ENCODE assay signal across 23 mouse cellular contexts in genomic region chr2:165439613-165440012, GRCm38 (mm10). TPM values are rescaled to one million over a fixed set of nuclear protein-coding genes. Genes with fewer than 3 reads are reported as not detected.
DNase-seq lines count a peak whose midpoint lies in the region; ATAC-seq and TF ChIP-seq lines count a peak whose summit lies in the region.
"Had no signal": no experiment of that assay in that cellular context is flagged by ENCODE, and none has a peak within 500 bp of the region (broad histone marks: within the 10 kb centered on the region; RNA-seq: fewer than 3 reads in every experiment).

No protein-coding gene starts in this region.

- no peak for DNase-seq in hindbrain, embryonic 10.5 days (ENCODE audit: low spot score)
- peak; percentile 59 to 73 for DNase-seq in kidney, adult 8-10 months
- peak; percentile 29 for DNase-seq in kidney, postnatal 14 days
- peak in 1 of 3 experiments; percentile 17 for DNase-seq in liver, embryonic 14.5 days (ENCODE audit: low read depth in 3 of 3, low spot score in 3 of 3)
- no peak for DNase-seq in adrenal gland, postnatal 4 days (ENCODE audit: low spot score in 2 of 2)
- DNase-seq: adrenal gland, postnatal 10 days; B cell, adult 2 months; cerebellum, adult 11-12 months; cerebellum, adult 9-10 months; cerebellum, postnatal 36 days; gastrocnemius, postnatal 10 days; heart, adult 18-20 months; heart, postnatal 10 days; heart, postnatal 4 days had no signal

- no peaks in the 10 kb centered on the region for H3K9me3 ChIP-seq in hindbrain, embryonic 10.5 days
- no peaks in the 10 kb centered on the region for H3K9me3 ChIP-seq in hindbrain, embryonic 16.5 days (ENCODE audit: control insufficient read depth, low read length)
- no peaks in the 10 kb centered on the region for H3K9me3 ChIP-seq in kidney, embryonic 14.5 days (ENCODE audit: control insufficient read depth, low read length)
- no peaks in the 10 kb centered on the region for H3K9me3 ChIP-seq in liver, embryonic 14.5 days (ENCODE audit: control insufficient read depth, low read length)
- no peaks in the 10 kb centered on the region for H3K9me3 ChIP-seq in intestine, embryonic 15.5 days
- H3K9me3 ChIP-seq: embryonic facial prominence, embryonic 13.5 days; forebrain, embryonic 12.5 days; heart, embryonic 10.5 days had no signal

- peak overlapping the region; percentile 8; the same call in 1 of the 2 replicates for H3K27ac ChIP-seq in hindbrain, embryonic 10.5 days
- H3K27ac ChIP-seq in hindbrain, embryonic 16.5 days (ENCODE audit: low read depth, low read length): no peak overlapping the region
- no peak overlapping the region for H3K27ac ChIP-seq in kidney, embryonic 14.5 days (ENCODE audit: low read depth, low read length)
- H3K27ac ChIP-seq in liver, embryonic 14.5 days: no peak overlapping the region
- H3K27ac ChIP-seq in intestine, embryonic 15.5 days: no peak overlapping the region
- H3K27ac ChIP-seq: embryonic facial prominence, embryonic 13.5 days; forebrain, embryonic 12.5 days; heart, embryonic 10.5 days had no signal

- no peak overlapping the region for H3K4me2 ChIP-seq in hindbrain, embryonic 16.5 days (ENCODE audit: low read length)
- H3K4me2 ChIP-seq in kidney, embryonic 14.5 days (replicated peaks; ENCODE audit: low read depth, low read length): no peak overlapping the region
- H3K4me2 ChIP-seq in liver, embryonic 14.5 days (ENCODE audit: low read depth): no peak overlapping the region
- no peak overlapping the region for H3K4me2 ChIP-seq in intestine, embryonic 15.5 days (replicated peaks)
- H3K4me2 ChIP-seq: embryonic facial prominence, embryonic 13.5 days; forebrain, embryonic 12.5 days had no signal

- TF ChIP-seq EP300 in liver, embryonic 14.5 days (IDR thresholded peaks at IDR 0.05; ENCODE audit: low read depth): no peak

- H3K27me3 ChIP-seq in hindbrain, embryonic 10.5 days (ENCODE audit: insufficient read depth, poor library complexity, severe bottlenecking): no peaks in the 10 kb centered on the region
- no peaks in the 10 kb centered on the region for H3K27me3 ChIP-seq in hindbrain, embryonic 16.5 days (replicated peaks; ENCODE audit: control insufficient read depth, insufficient read depth, low read length)
- no peaks in the 10 kb centered on the region for H3K27me3 ChIP-seq in kidney, embryonic 14.5 days (ENCODE audit: control insufficient read depth, insufficient read depth, low read length)
- no peaks in the 10 kb centered on the region for H3K27me3 ChIP-seq in liver, embryonic 14.5 days (ENCODE audit: control insufficient read depth, insufficient read depth, low read length)
- H3K27me3 ChIP-seq in intestine, embryonic 15.5 days (replicated peaks): no peaks in the 10 kb centered on the region
- H3K27me3 ChIP-seq: embryonic facial prominence, embryonic 13.5 days; forebrain, embryonic 12.5 days had no signal

- no peaks in the 10 kb centered on the region for H3K36me3 ChIP-seq in hindbrain, embryonic 10.5 days
- no peaks in the 10 kb centered on the region for H3K36me3 ChIP-seq in hindbrain, embryonic 16.5 days (ENCODE audit: control insufficient read depth, insufficient read depth, low read length)
- no peaks in the 10 kb centered on the region for H3K36me3 ChIP-seq in kidney, embryonic 14.5 days (ENCODE audit: control insufficient read depth, insufficient read depth, low read length)
- no peaks in the 10 kb centered on the region for H3K36me3 ChIP-seq in liver, embryonic 14.5 days (replicated peaks; ENCODE audit: control insufficient read depth, insufficient read depth, low read depth)
- no peaks in the 10 kb centered on the region for H3K36me3 ChIP-seq in intestine, embryonic 15.5 days
- H3K36me3 ChIP-seq: embryonic facial prominence, embryonic 13.5 days; forebrain, embryonic 12.5 days; heart, embryonic 10.5 days had no signal

- H3K9ac ChIP-seq in hindbrain, embryonic 16.5 days (ENCODE audit: low read depth, low read length): no peak overlapping the region
- H3K9ac ChIP-seq in kidney, embryonic 14.5 days (ENCODE audit: low read depth, low read length): no peak overlapping the region
- H3K9ac ChIP-seq in liver, embryonic 14.5 days (replicated peaks): no peak overlapping the region
- no peak overlapping the region for H3K9ac ChIP-seq in intestine, embryonic 15.5 days
- H3K9ac ChIP-seq: embryonic facial prominence, embryonic 13.5 days; forebrain, embryonic 12.5 days had no signal

- H3K4me1 ChIP-seq in hindbrain, embryonic 10.5 days (replicated peaks): peaks cover 38% of the 10 kb centered on the region
- H3K4me1 ChIP-seq in hindbrain, embryonic 16.5 days (ENCODE audit: control insufficient read depth, insufficient read depth, low read depth, low read length): no peaks in the 10 kb centered on the region
- no peaks in the 10 kb centered on the region for H3K4me1 ChIP-seq in kidney, embryonic 14.5 days (ENCODE audit: control insufficient read depth, insufficient read depth, low read length)
- H3K4me1 ChIP-seq in liver, embryonic 14.5 days (replicated peaks; ENCODE audit: control insufficient read depth in 2 of 2, insufficient read depth in 2 of 2, low read length in 1 of 2): peaks cover 0 to 10% of the 10 kb centered on the region in 2 experiments; a peak in 2 of 4 replicates
- H3K4me1 ChIP-seq in intestine, embryonic 15.5 days (replicated peaks): no peaks in the 10 kb centered on the region
- H3K4me1 ChIP-seq: embryonic facial prominence, embryonic 13.5 days; forebrain, embryonic 12.5 days had no signal

- WGBS in hindbrain, embryonic 10.5 days: 90% methylated on average over 10 of the region's 10 CpGs
- WGBS in hindbrain, embryonic 16.5 days: 90% methylated on average over 10 of the region's 10 CpGs
- WGBS in kidney, embryonic 14.5 days: 83% methylated on average over 10 of the region's 10 CpGs
- WGBS in liver, embryonic 14.5 days (ENCODE audit: insufficient replicate concordance): 62% methylated on average over 10 of the region's 10 CpGs
- 83% methylated on average over 10 of the region's 10 CpGs for WGBS in intestine, embryonic 15.5 days

- no peak overlapping the region for H3K4me3 ChIP-seq in hindbrain, embryonic 10.5 days
- H3K4me3 ChIP-seq in hindbrain, embryonic 16.5 days (ENCODE audit: low read length): no peak overlapping the region
- no peak overlapping the region for H3K4me3 ChIP-seq in kidney, embryonic 14.5 days (ENCODE audit: low read length)
- no peak overlapping the region for H3K4me3 ChIP-seq in liver, embryonic 14.5 days (ENCODE audit: insufficient read depth in 1 of 2, low read depth in 2 of 2, low read length in 2 of 2)
- no peak overlapping the region for H3K4me3 ChIP-seq in intestine, embryonic 15.5 days (replicated peaks)
- H3K4me3 ChIP-seq: embryonic facial prominence, embryonic 13.5 days; forebrain, embryonic 12.5 days; heart, embryonic 10.5 days had no signal

- no peak for ATAC-seq in hindbrain, embryonic 16.5 days
- ATAC-seq in kidney, embryonic 14.5 days (ENCODE audit: low FRiP score, low TSS enrichment): no peak
- peak; percentile 50; the same call in 1 of the 2 replicates for ATAC-seq in liver, embryonic 14.5 days (ENCODE audit: insufficient read depth)
- ATAC-seq in intestine, embryonic 15.5 days: no peak
- ATAC-seq: forebrain, embryonic 16.5 days had no signal

- no peak for TF ChIP-seq CTCF in liver, embryonic 14.5 days (IDR thresholded peaks at IDR 0.05; ENCODE audit: low read depth)

RNA-seq across cellular contexts. Expression of gene Slc13a3, which starts 33.4 kb away (rescaled TPM):
- polyA plus RNA-seq in hindbrain, embryonic 10.5 days (2016; fragmentation: Nextera tagmentation; extraction: Ambion mirVana): 0.84 and 1.1 TPM in 2 replicates
- polyA plus RNA-seq in hindbrain, embryonic 16.5 days (2015; fragmentation: Nextera tagmentation; extraction: Ambion mirVana): 11.7 and 13.1 TPM in 2 replicates
- polyA plus RNA-seq in kidney, embryonic 14.5 days (2014; fragmentation: Nextera tagmentation; extraction: Ambion mirVana): 0.24 and 0.42 TPM in 2 replicates
- polyA plus RNA-seq in liver, embryonic 14.5 days (2012; rRNA removed): 3.2 and 3.8 TPM in 2 replicates
- 5.7 and 7.7 TPM in 2 replicates for polyA plus RNA-seq in liver, embryonic 14.5 days (2014; fragmentation: Nextera tagmentation; extraction: Ambion mirVana)
- polyA plus RNA-seq in intestine, embryonic 15.5 days (2015; fragmentation: Nextera tagmentation; extraction: Ambion mirVana): 0.36 and 0.51 TPM in 2 replicates
- total RNA-seq in adrenal gland, postnatal 4 days (2021): 10 to 100 TPM; 10.3 to 17.0 TPM
- total RNA-seq: MEL had no signal

RNA-seq across cellular contexts. Expression of gene Ocstamp, which starts 39.4 kb away (rescaled TPM):
- polyA plus RNA-seq in hindbrain, embryonic 10.5 days (2016; fragmentation: Nextera tagmentation; extraction: Ambion mirVana): 0.07 TPM in 1 of 2 replicates, not detected in the other
- 0.04 and 0.05 TPM in 2 replicates for polyA plus RNA-seq in hindbrain, embryonic 16.5 days (2015; fragmentation: Nextera tagmentation; extraction: Ambion mirVana)
- polyA plus RNA-seq in kidney, embryonic 14.5 days (2014; fragmentation: Nextera tagmentation; extraction: Ambion mirVana): 0.07 and 0.09 TPM in 2 replicates
- polyA plus RNA-seq in liver, embryonic 14.5 days (2012; rRNA removed): 0.86 and 1.4 TPM in 2 replicates
- 2.1 and 2.7 TPM in 2 replicates for polyA plus RNA-seq in liver, embryonic 14.5 days (2014; fragmentation: Nextera tagmentation; extraction: Ambion mirVana)
- polyA plus RNA-seq in intestine, embryonic 15.5 days (2015; fragmentation: Nextera tagmentation; extraction: Ambion mirVana): 0.61 and 0.64 TPM in 2 replicates
- total RNA-seq in adrenal gland, postnatal 4 days (2021): under 1 TPM; 0.08 to 0.45 TPM
- total RNA-seq: heart, adult 18-20 months; heart, postnatal 10 days; heart, postnatal 4 days; MEL had no signal
- polyA plus RNA-seq: embryonic facial prominence, embryonic 13.5 days; forebrain, embryonic 16.5 days; heart, embryonic 14.5 days had no signal

RNA-seq across cellular contexts. Expression of gene Zfp334, which starts 51.6 kb away (rescaled TPM):
- 16.9 and 19.9 TPM in 2 replicates for polyA plus RNA-seq in hindbrain, embryonic 10.5 days (2016; fragmentation: Nextera tagmentation; extraction: Ambion mirVana)
- 6.8 and 9.0 TPM in 2 replicates for polyA plus RNA-seq in hindbrain, embryonic 16.5 days (2015; fragmentation: Nextera tagmentation; extraction: Ambion mirVana)
- 7.9 and 13.9 TPM in 2 replicates for polyA plus RNA-seq in kidney, embryonic 14.5 days (2014; fragmentation: Nextera tagmentation; extraction: Ambion mirVana)
- polyA plus RNA-seq in liver, embryonic 14.5 days (2012; rRNA removed): 0.66 and 0.73 TPM in 2 replicates
- 0.89 and 1.1 TPM in 2 replicates for polyA plus RNA-seq in liver, embryonic 14.5 days (2014; fragmentation: Nextera tagmentation; extraction: Ambion mirVana)
- 4.9 and 5.0 TPM in 2 replicates for polyA plus RNA-seq in intestine, embryonic 15.5 days (2015; fragmentation: Nextera tagmentation; extraction: Ambion mirVana)
- 1 to 10 TPM; 8.9 to 9.1 TPM for total RNA-seq in adrenal gland, postnatal 4 days (2021)
- total RNA-seq: MEL had no signal

RNA-seq across cellular contexts. Expression of gene Trp53rka, which starts 53.5 kb away (rescaled TPM):
- polyA plus RNA-seq in hindbrain, embryonic 10.5 days (2016; fragmentation: Nextera tagmentation; extraction: Ambion mirVana): 56.9 and 59.5 TPM in 2 replicates
- polyA plus RNA-seq in hindbrain, embryonic 16.5 days (2015; fragmentation: Nextera tagmentation; extraction: Ambion mirVana): 40.6 and 42.6 TPM in 2 replicates
- 27.0 and 42.5 TPM in 2 replicates for polyA plus RNA-seq in kidney, embryonic 14.5 days (2014; fragmentation: Nextera tagmentation; extraction: Ambion mirVana)
- polyA plus RNA-seq in liver, embryonic 14.5 days (2012; rRNA removed): 5.4 and 7.4 TPM in 2 replicates
- 7.8 and 8.8 TPM in 2 replicates for polyA plus RNA-seq in liver, embryonic 14.5 days (2014; fragmentation: Nextera tagmentation; extraction: Ambion mirVana)
- polyA plus RNA-seq in intestine, embryonic 15.5 days (2015; fragmentation: Nextera tagmentation; extraction: Ambion mirVana): 29.1 and 30.6 TPM in 2 replicates
- 10 to 100 TPM; 18.1 to 19.1 TPM for total RNA-seq in adrenal gland, postnatal 4 days (2021)

Comparison
In these comparisons a context has a peak if more than half of its experiments do, and no peak if none do; other contexts are left out.
1. DNase-seq: peak in kidney, adult 8-10 months (2 of 2) and kidney, postnatal 14 days (single experiment); none in hindbrain, embryonic 10.5 days (single experiment) and adrenal gland, postnatal 4 days (0 of 2).